Mouse (Mus musculus) mammary gland, adult 2 months (tissue): ENCODE measurements around the gene Aqp7. TPM values are rescaled to one million over a fixed set of nuclear protein-coding genes. Genes with fewer than 3 reads are reported as not detected.

Experiments
- polyA plus RNA-seq: library from polyadenylated mRNA; depleted of rRNA; stranded (reverse); fragments of >200 nt; gene quantifications from 2 replicates; pipeline ENCODE4 v1.2.3, GENCODE M21; 2012; ENCODE audit warnings: low replicate concordance; rRNA removed

The Aqp7 gene
- 40.4 and 83.3 TPM in 2 replicates for polyA plus RNA-seq

DNA sequence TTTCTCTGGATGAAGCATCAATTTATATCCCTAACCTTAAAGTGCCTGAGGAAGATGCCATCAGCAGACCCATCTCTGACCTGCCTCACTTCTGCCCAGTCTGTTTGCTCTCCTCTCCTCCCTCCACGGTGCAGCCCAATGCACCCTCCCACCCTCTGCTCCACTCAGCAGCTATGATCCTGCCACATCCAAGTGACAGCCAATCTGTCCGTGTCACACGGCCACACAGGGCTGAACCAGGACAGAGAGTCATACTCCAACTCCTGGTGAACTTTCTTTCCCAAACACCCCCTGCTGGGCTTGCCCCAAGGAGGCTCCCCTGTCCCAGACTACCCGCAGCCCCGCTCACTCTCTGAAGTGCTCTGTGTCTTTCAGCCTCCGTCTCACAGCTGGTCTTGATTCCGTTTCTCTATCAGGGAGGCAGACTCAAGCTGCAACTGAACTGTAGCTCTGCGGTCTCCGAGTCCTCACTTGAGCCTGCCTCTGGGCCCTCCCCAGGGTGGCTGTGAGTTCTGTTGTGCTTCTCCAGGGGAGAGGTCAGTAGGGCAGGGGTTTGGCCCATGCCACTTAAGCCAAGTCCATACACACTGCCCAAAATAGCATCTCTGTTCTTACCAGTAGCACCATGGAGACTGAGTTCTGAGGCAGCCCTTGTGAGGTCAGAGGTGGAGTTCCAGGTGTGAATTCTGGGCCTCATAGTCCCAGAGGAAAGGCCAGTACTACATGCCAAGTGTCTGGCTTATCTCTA lies at the start of gene Aqp7:
Gene Aqp7, minus strand, starts transcription at position 616 of the 748 bp plus-strand sequence.

Other genes with a start within 250 kb of the Aqp7 start
- 55.2 and 74.3 TPM in 2 replicates for gene B4galt1, start 194.1 kb downstream of the Aqp7 start, polyA plus RNA-seq
- gene Spink4, start 128.1 kb downstream of the Aqp7 start, polyA plus RNA-seq: 0.50 and 0.59 TPM in 2 replicates
- gene Bag1, start 99.8 kb downstream of the Aqp7 start, polyA plus RNA-seq: 70.0 and 309 TPM in 2 replicates
- gene Chmp5, start 99.7 kb downstream of the Aqp7 start, polyA plus RNA-seq: 7.5 and 15.8 TPM in 2 replicates
- gene Nfx1, start 77.2 kb downstream of the Aqp7 start, polyA plus RNA-seq: 22.5 and 36.0 TPM in 2 replicates
- gene Aqp3, start 50.0 kb upstream of the Aqp7 start, polyA plus RNA-seq: 7.9 and 15.5 TPM in 2 replicates
- 42.6 and 56.9 TPM in 2 replicates for gene Nol6, start 76.3 kb upstream of the Aqp7 start, polyA plus RNA-seq
- gene Ube2r2, start 87.6 kb upstream of the Aqp7 start, polyA plus RNA-seq: 42.3 and 49.3 TPM in 2 replicates
- gene Ubap2, start 227.0 kb upstream of the Aqp7 start, polyA plus RNA-seq: 58.8 and 122 TPM in 2 replicates